Mouse (Mus musculus) ES-Bruce4 (cell line): ENCODE results near the gene Rbbp6.

Source experiments
- CTCF ChIP-seq: IDR thresholded peaks from one replicate; pipeline ENCODE4 v1.8.1; 2011; ENCODE audit warnings: low read depth, low read length
- EP300 ChIP-seq: IDR thresholded peaks from 2 replicates; pipeline ENCODE4 v1.6.1; 2011; ENCODE audit warnings: low read depth, low read length; ENCODE audit not compliant: insufficient read depth
- POLR2A ChIP-seq: IDR thresholded peaks from one replicate; pipeline ENCODE4 v1.8.1; 2011; ENCODE audit warnings: low read length; ENCODE audit not compliant: insufficient read depth

DNA sequence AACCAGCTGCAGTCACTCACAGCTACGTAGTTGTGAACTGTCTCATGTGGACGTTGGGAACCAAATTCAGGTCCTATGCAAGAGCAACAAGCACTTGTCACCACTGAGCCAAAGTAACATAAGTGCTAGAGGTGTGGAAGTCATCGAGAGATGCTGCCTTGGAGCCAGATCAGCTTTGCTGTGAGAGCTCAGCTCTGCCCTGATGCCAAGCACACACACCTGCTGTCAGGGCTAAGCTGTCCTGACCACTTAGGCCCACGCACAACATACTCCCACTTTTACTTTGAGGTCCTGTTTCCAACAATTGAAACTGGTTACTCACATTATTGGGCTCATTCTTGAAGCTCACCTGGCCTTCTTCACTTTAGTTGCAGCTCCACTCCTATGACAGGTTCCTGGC lies 37.7 kb downstream of the Rbbp6 start:
- no peak for TF ChIP-seq CTCF
- no peak for TF ChIP-seq POLR2A
- TF ChIP-seq EP300 = no peak
